Mouse (Mus musculus) mouse trophoblast stem cell (cell line): Measurements from ENCODE around the gene Rsph14.

Experiments used
- in situ Hi-C, 2 experiments: fragments of 300-500 bp; cut with MseI, MboI; formaldehyde crosslinking; loops; 2 replicates in 1 of 2; 3 replicates in 1 of 2; pipeline ENCODE4 v1.15.1; 2025

The Rsph14 gene

GRCm38 (mm10) chr10:75032395-75032794 lies at the start of gene Rsph14:
Gene Rsph14, minus strand, starts transcription at chr10:75032586.
- in situ Hi-C loops: no loop called here

- in situ Hi-C loops: no loop called here
These were observed 46.1 kb upstream of the Rsph14 start for GRCm38 (mm10) chr10:75078174-75079128.

GRCm38 (mm10) chr10:75075665-75076064 lies 43.3 kb upstream of the Rsph14 start:
- in situ Hi-C loops: no loop called here

- in situ Hi-C loops: no loop called here
These were observed 38.0 kb upstream of the Rsph14 start for GRCm38 (mm10) chr10:75070281-75070976.

DNA sequence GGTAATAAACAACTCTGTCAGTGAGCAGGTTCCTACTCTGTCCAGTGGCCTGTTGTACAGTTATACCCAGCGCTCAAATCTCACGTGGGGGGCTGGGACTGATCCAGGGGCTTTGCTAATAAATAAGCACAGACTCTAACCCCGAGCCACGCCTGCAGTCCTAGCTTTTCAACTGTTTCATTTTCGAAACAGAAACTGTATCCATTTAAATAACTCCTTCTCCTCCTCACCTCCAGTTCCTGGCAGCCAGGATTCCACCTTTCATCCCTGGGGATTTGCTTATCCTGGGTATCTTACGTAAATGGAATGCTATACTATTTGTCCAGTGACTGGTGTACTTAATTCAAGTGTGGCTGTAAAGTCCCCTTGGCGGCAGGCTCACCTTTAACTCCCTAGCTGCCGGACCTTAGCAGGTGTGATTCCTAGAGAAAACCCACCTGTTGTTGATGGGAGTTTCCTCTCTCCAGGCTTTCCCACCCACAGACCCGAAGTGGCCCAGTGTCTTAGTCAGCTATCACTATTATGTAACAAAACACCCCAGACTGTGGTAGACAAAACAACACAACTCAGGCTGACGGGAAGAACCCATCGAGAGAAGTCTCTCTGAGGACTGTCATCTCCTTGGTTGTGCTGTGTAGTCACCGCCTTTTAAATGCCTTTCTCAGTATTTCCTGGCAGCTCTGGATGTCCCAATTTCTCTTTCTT lies 36.4 kb upstream of the Rsph14 start:
- in situ Hi-C loops: no loop called here

GRCm38 (mm10) chr10:75068086-75068485 lies 35.7 kb upstream of the Rsph14 start:
- in situ Hi-C loops: no loop called here

DNA sequence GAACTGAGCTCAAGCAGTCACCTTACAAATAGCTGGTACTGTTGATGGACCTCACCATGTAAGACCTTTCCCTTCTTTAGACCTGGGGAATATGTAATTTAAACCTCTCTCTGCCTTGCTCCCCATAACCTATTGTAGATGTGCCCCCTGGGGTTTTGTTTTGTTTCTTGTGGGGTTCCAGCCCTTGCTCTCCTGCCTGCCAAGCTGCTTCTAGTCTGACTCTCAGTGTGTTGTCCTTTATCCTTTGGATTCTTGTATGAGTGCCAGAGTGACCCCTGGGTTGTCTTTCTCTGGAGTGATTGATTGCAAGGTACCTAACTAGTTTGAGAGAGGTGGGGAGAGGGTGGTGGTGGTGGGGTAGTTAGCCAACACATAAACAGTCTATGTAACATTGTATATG lies 35.1 kb upstream of the Rsph14 start:
- in situ Hi-C loops: no loop called here

GRCm38 (mm10) chr10:75065691-75066090 lies 33.3 kb upstream of the Rsph14 start:
- in situ Hi-C loops: no loop called here

GRCm38 (mm10) chr10:75063301-75063965 lies 31.0 kb upstream of the Rsph14 start:
- in situ Hi-C loops: no loop called here

GRCm38 (mm10) chr10:75062621-75063020 lies 30.2 kb upstream of the Rsph14 start:
- in situ Hi-C loops: no loop called here

- in situ Hi-C loops: no loop called here
These were observed 29.8 kb upstream of the Rsph14 start for GRCm38 (mm10) chr10:75062189-75062561.

DNA sequence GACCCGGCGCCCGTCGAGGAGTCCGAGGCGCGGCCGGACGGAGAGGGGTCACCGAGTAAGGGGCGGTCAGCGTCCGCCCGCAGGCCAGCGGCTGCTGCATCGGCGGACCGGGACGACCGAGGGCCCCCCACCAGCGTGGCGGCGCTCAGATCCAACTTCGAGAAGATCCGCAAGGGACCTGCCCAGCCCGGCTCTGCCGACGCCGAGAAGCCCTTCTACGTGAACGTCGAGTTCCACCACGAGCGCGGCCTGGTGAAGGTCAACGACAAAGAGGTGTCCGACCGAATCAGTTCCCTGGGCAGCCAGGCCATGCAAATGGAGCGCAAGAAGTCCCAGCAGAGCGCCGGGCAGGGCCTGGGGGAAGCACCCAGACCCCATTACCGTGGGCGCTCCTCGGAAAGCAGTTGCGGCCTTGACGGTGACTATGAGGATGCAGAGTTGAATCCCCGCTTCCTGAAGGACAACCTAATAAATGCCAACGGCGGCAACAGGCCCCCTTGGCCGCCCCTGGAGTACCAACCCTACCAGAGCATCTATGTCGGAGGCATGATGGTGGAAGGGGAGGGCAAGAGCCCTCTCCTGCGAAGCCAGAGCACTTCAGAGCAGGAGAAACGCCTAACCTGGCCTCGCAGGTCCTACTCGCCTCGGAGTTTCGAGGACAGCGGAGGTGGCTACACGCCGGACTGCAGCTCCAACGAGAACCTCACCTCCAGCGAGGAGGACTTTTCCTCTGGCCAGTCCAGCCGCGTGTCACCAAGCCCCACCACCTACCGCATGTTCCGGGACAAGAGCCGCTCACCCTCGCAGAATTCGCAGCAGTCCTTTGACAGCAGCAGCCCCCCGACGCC lies 29.2 kb upstream of the Rsph14 start:
- in situ Hi-C loops: no loop called here

DNA sequence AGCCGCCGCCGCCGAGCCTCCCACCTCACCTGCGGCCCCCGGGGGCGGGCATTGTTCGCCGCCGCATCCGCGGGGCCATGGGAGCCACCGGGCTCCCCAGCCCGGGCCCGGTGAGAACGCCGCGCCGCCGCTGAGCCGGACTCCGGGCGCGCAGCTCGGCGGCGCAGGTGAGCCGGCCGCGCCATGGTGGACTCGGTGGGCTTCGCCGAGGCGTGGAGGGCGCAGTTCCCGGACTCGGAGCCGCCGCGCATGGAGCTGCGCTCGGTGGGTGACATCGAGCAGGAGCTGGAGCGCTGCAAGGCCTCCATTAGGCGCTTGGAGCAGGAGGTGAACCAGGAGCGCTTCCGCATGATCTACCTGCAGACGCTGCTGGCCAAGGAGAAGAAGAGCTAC lies 28.5 kb upstream of the Rsph14 start:
- in situ Hi-C loops: no loop called here

GRCm38 (mm10) chr10:75060217-75060842 lies 27.9 kb upstream of the Rsph14 start, which contains the start of gene Bcr:
Gene Bcr, plus strand, starts transcription at chr10:75060592.
- in situ Hi-C loops: no loop called here

GRCm38 (mm10) chr10:75059396-75059795 lies 27.0 kb upstream of the Rsph14 start:
- in situ Hi-C loops: loop anchor here (5.0 kb wide), 1 partner anchor 93 kb away; no protein-coding TSS in a partner anchor

- in situ Hi-C loops: loop anchor here (5.0 kb wide), 1 partner anchor 93 kb away; no protein-coding TSS in a partner anchor
These were observed 26.5 kb upstream of the Rsph14 start for GRCm38 (mm10) chr10:75058761-75059395.

- in situ Hi-C loops: loop anchor here (5.0 kb wide), 1 partner anchor 94 kb away; no protein-coding TSS in a partner anchor
These were observed 25.9 kb upstream of the Rsph14 start for GRCm38 (mm10) chr10:75058336-75058735.

DNA sequence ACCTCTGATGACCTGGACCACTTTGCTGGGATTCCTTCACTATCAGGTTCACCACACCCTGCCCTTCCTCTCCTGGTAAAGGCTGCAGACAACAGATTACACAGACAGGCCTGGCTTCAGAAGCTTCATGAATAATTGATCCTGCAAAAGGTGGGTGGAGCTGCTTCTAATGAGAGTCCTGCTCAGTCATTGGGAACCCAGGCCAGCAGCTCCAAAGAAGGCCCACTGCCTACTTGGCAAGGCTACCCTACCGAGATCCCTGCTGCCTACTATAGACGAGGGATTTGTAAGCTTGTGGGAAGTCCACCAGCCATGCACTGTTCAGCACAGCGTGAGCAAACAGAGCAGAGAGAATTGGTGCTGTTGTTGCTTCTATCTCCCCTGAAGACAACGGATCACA lies 23.9 kb upstream of the Rsph14 start:
- in situ Hi-C loops: loop anchor here (5.0 kb wide), 1 partner anchor 96 kb away; no protein-coding TSS in a partner anchor

DNA sequence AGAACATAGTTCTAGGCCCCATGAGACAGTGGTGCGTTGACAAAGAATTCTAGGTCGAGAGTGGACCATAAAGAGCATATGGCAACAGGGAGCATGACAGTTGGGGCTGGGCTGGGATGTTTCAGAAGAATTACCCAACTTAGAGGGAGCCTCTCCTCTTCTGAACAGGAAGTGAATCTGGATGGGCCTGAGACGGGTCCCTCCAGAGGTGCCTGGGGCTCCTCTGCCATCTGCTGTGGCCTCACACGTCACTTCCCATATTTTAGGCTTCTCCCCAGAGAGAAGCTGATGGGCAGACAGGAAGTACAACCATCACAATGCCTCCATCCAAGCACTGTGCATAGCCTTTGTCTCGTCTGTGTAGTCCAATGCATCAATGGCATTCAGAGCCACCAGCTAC lies 23.3 kb upstream of the Rsph14 start:
- in situ Hi-C loops: loop anchor here (5.0 kb wide), 1 partner anchor 97 kb away; no protein-coding TSS in a partner anchor
